Mouse (Mus musculus): Measurements from ENCODE around the gene Patl1. TPM values are rescaled to one million over a fixed set of nuclear protein-coding genes. Genes with fewer than 3 reads are reported as not detected.

Gene Patl1
- total and polyA plus RNA-seq, 3 experiments = 8.5 to 40.8 (median 12.0) TPM

DNA sequence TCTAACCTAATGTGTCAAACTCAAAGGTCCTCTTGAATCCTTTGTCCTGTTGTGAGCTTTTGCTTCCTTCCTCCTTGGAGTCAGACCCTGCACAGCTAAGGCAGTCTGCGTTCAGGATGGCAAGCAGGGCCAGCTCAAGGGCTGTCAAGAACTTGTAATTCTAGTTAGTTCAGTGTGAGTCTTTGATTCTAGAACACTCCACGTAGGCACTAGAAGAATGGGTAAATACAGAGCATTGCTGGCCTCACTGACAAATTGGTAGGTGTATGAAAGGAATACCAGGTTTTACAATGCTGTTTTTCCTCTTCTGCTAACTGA is 62.0 kb downstream of the Patl1 start:
- H3K36me3 ChIP-seq (replicated peaks in 1 of 2; ENCODE audit: control insufficient read depth in 1 of 2, insufficient read depth in 1 of 2, low read length in 1 of 2) = peaks cover 76 to 91% of the 10 kb centered on the region in 2 experiments

DNA sequence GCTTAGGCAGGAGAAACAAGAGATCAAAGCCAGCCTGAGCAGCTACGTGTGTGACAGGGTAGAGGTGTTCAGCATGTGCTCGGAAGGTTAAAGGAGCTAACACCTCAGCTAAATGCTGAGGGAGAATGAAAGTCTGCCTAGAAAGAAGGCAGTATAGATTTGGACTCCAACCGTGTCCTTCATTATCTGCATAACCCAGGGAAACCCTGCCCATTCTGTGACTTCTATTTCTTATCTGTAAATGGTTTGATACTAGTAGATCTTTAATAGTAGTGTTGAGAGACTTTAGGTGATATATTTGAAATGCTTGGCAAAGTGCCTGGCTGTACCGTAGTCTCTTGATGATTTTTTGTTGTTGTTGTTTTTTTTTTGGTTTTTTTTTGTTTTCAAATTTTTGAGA is 63.5 kb downstream of the Patl1 start:
- TF ChIP-seq RAD21 (IDR thresholded peaks at IDR 0.05; ENCODE audit: low read depth, low read length) (no peak), POLR2A (IDR thresholded peaks at IDR 0.05; ENCODE audit: low read depth, low read length) (no peak), ZNF384 (IDR thresholded peaks at IDR 0.05; ENCODE audit: low read depth, low read length) (no peak), MAX (IDR thresholded peaks at IDR 0.05; ENCODE audit: low read length) (no peak), ZKSCAN1 (IDR thresholded peaks at IDR 0.05; ENCODE audit: borderline replicate concordance, low read depth, low read length) (no peak), ZC3H11A (IDR thresholded peaks at IDR 0.05; ENCODE audit: low read depth, low read length) (no peak), KAT2A (IDR thresholded peaks at IDR 0.05; ENCODE audit: insufficient replicate concordance, low read length) (no peak), NRF1 (IDR thresholded peaks at IDR 0.05; ENCODE audit: low read depth, low read length) (no peak), POLR2AphosphoS2 (IDR thresholded peaks at IDR 0.05; ENCODE audit: low read depth, low read length) (no peak), JUND (conservative IDR thresholded peaks at IDR 0.05; ENCODE audit: low read depth, low read length) (no peak), SIN3A (IDR thresholded peaks at IDR 0.05; ENCODE audit: low read length) (no peak)
- Histone ChIP-seq H3K9me3 (replicated peaks; ENCODE audit: low read length) (no peaks in the 10 kb centered on the region), H3K27ac (ENCODE audit: insufficient read depth, low read depth) (no peak overlapping the region), H3K36me3 (replicated peaks in 1 of 2; ENCODE audit: control insufficient read depth in 1 of 2, insufficient read depth in 1 of 2, low read length in 1 of 2) (peaks cover 81 to 97% of the 10 kb centered on the region in 2 experiments), H3K9ac (ENCODE audit: insufficient read depth, low read depth) (no peak overlapping the region), H3K27me3 (replicated peaks) (no peaks in the 10 kb centered on the region), H3K4me2 (ENCODE audit: insufficient read depth, low read depth, poor library complexity, severe bottlenecking) (no peak overlapping the region), H3K4me1 (ENCODE audit: control insufficient read depth in 1 of 2, insufficient read depth in 2 of 2) (peaks cover 0 to 8% of the 10 kb centered on the region in 2 experiments; a peak in 2 of 4 replicates), H3K79me2 (replicated peaks; ENCODE audit: control insufficient read depth, extremely low read depth, insufficient read depth, poor library complexity, severe bottlenecking) (peaks cover 5% of the 10 kb centered on the region; the same call in 1 of the 2 replicates), H3K4me3 (replicated peaks in 1 of 3; ENCODE audit: low read depth in 2 of 3, low read length in 2 of 3, poor library complexity in 1 of 3) (no peak overlapping the region)
- in situ Hi-C loops (cut with MboI; ENCODE audit: low pct_ligation_motif_present, low pct_unique_long_range_greater_than_20kb, low sequenced_read_pairs) = no loop called here
- no peak for DNase-seq (ENCODE audit: extremely low read depth)
- dilution Hi-C loops (cut with MboI; ENCODE audit: extremely low pct_ligation_motif_present, extremely low pct_unique_long_range_greater_than_20kb, low sequenced_read_pairs) = no loop called here

More for the DNA sequence above, 62.0 kb downstream of the Patl1 start:
- no peak for DNase-seq (ENCODE audit: extremely low read depth)
- dilution Hi-C loops (cut with MboI; ENCODE audit: extremely low pct_ligation_motif_present, extremely low pct_unique_long_range_greater_than_20kb, low sequenced_read_pairs) = no loop called here
- Histone ChIP-seq H3K4me1 (ENCODE audit: control insufficient read depth in 1 of 2, insufficient read depth in 2 of 2) (peaks cover 4 to 17% of the 10 kb centered on the region in 2 experiments; a peak in 3 of 4 replicates), H3K9ac (ENCODE audit: insufficient read depth, low read depth) (no peak overlapping the region), H3K9me3 (replicated peaks; ENCODE audit: low read length) (no peaks in the 10 kb centered on the region), H3K4me3 (replicated peaks in 1 of 3; ENCODE audit: low read depth in 2 of 3, low read length in 2 of 3, poor library complexity in 1 of 3) (no peak overlapping the region), H3K79me2 (replicated peaks; ENCODE audit: control insufficient read depth, extremely low read depth, insufficient read depth, poor library complexity, severe bottlenecking) (peaks cover 13% of the 10 kb centered on the region), H3K27ac (ENCODE audit: insufficient read depth, low read depth) (no peak overlapping the region), H3K4me2 (ENCODE audit: insufficient read depth, low read depth, poor library complexity, severe bottlenecking) (no peak overlapping the region), H3K27me3 (replicated peaks) (no peaks in the 10 kb centered on the region)
- no peak for TF ChIP-seq MAZ (IDR thresholded peaks at IDR 0.05; ENCODE audit: low read depth, low read length)
- in situ Hi-C loops (cut with MboI; ENCODE audit: low pct_ligation_motif_present, low pct_unique_long_range_greater_than_20kb, low sequenced_read_pairs) = loop anchor here (25.0 kb wide), 1 partner anchor 362 kb away; the partner anchor contains the start of genes Ms4a2 and Ms4a6d

DNA sequence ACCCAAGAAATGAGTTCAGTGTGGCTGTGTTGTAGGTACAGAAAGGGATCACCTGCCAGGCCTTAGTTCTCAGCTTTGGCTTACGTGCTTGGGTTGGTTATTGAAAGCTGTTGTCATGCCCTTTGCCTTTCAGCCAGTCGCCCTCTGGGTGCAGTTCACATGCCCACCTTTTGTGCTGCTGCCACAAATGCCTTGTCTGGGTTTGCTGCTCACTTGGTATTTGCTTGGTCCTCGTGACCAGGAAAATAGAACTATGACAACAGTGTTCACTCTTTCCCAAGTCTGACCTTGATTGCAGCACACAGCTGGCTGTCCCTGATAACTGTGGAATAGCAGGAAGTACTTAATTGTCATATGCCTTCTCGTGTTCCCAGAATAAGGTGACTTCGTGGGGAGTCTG is 65.2 kb downstream of the Patl1 start:
- in situ Hi-C loops (cut with MboI; ENCODE audit: low pct_ligation_motif_present, low pct_unique_long_range_greater_than_20kb, low sequenced_read_pairs) = no loop called here
- H3K4me3 ChIP-seq (replicated peaks in 1 of 3; ENCODE audit: low read depth in 2 of 3, low read length in 2 of 3, poor library complexity in 1 of 3) = no peak overlapping the region
- DNase-seq (ENCODE audit: extremely low read depth) = no peak
- H3K9ac ChIP-seq (ENCODE audit: insufficient read depth, low read depth) = no peak overlapping the region
- H3K27me3 ChIP-seq (replicated peaks) = no peaks in the 10 kb centered on the region
- H3K79me2 ChIP-seq (replicated peaks; ENCODE audit: control insufficient read depth, extremely low read depth, insufficient read depth, poor library complexity, severe bottlenecking) = 0 out of 2 replicates have a peak, but pooled peaks cover 5% of the 10 kb centered on the region
- no peaks in the 10 kb centered on the region for H3K9me3 ChIP-seq (replicated peaks; ENCODE audit: low read length)
- peaks cover 80 to 97% of the 10 kb centered on the region in 2 experiments for H3K36me3 ChIP-seq (replicated peaks in 1 of 2; ENCODE audit: control insufficient read depth in 1 of 2, insufficient read depth in 1 of 2, low read length in 1 of 2)
- TF ChIP-seq CHD1 (IDR thresholded peaks at IDR 0.05; ENCODE audit: low read depth, low read length) = no peak
- no peak for TF ChIP-seq JUND (conservative IDR thresholded peaks at IDR 0.05; ENCODE audit: low read depth, low read length)
- no peak for TF ChIP-seq KAT2A (IDR thresholded peaks at IDR 0.05; ENCODE audit: insufficient replicate concordance, low read length)
- TF ChIP-seq GABPA (IDR thresholded peaks at IDR 0.05; ENCODE audit: insufficient replicate concordance, low read depth, low read length) = no peak
- TF ChIP-seq TCF12 (IDR thresholded peaks at IDR 0.05; ENCODE audit: low read depth, low read length) = no peak
- no peak for TF ChIP-seq CTCF (conservative IDR thresholded peaks at IDR 0.05 in 1 of 2, IDR thresholded peaks at IDR 0.05 in 1 of 2; ENCODE audit: low read depth in 2 of 2, low read length in 2 of 2)
- no peak for TF ChIP-seq POLR2A (IDR thresholded peaks at IDR 0.05; ENCODE audit: low read depth, low read length)
- no peak for TF ChIP-seq IRF4 (IDR thresholded peaks at IDR 0.05; ENCODE audit: low read depth, low read length)
- no peak for TF ChIP-seq BHLHE40 (IDR thresholded peaks at IDR 0.05; ENCODE audit: low read depth, low read length)
- no peak for TF ChIP-seq MAZ (IDR thresholded peaks at IDR 0.05; ENCODE audit: low read depth, low read length)
- no peak for TF ChIP-seq MXI1 (IDR thresholded peaks at IDR 0.05; ENCODE audit: low read depth, low read length)
- no peak for TF ChIP-seq RAD21 (IDR thresholded peaks at IDR 0.05; ENCODE audit: low read depth, low read length)
- TF ChIP-seq SIN3A (IDR thresholded peaks at IDR 0.05; ENCODE audit: low read length) = no peak
- TF ChIP-seq ZMIZ1 (IDR thresholded peaks at IDR 0.05; ENCODE audit: low read depth, low read length) = no peak
- no peak for TF ChIP-seq USF2 (conservative IDR thresholded peaks at IDR 0.05; ENCODE audit: low read depth, low read length)
- no peak for TF ChIP-seq CHD2 (IDR thresholded peaks at IDR 0.05; ENCODE audit: low read length)
- TF ChIP-seq SMC3 (IDR thresholded peaks at IDR 0.05; ENCODE audit: low read depth, low read length) = no peak
- TF ChIP-seq ZNF384 (IDR thresholded peaks at IDR 0.05; ENCODE audit: low read depth, low read length) = no peak
- H3K4me2 ChIP-seq (ENCODE audit: insufficient read depth, low read depth, poor library complexity, severe bottlenecking) = no peak overlapping the region
- dilution Hi-C loops (cut with MboI; ENCODE audit: extremely low pct_ligation_motif_present, extremely low pct_unique_long_range_greater_than_20kb, low sequenced_read_pairs) = no loop called here
- peaks cover 0 to 8% of the 10 kb centered on the region in 2 experiments; a peak in 2 of 4 replicates for H3K4me1 ChIP-seq (ENCODE audit: control insufficient read depth in 1 of 2, insufficient read depth in 2 of 2)
- H3K27ac ChIP-seq (ENCODE audit: insufficient read depth, low read depth) = no peak overlapping the region

Data from CH12.LX (cell line).